Mouse (Mus musculus): ENCODE measurements around the gene 9230112D13Rik. TPM values are rescaled to one million over a fixed set of nuclear protein-coding genes. Genes with fewer than 3 reads are reported as not detected.

9230112D13Rik gene
- polyA plus RNA-seq, 1 experiment from 2014 or later = not detected

Other genes with a start within 250 kb of the 9230112D13Rik start
- 6.6 TPM in 2 replicates for gene Shld2, start 212.3 kb downstream of the 9230112D13Rik start, polyA plus RNA-seq (2015; fragmentation: Nextera tagmentation; extraction: Ambion mirVana)
- 86.0 and 94.3 TPM in 2 replicates for gene Glud1, start 212.1 kb downstream of the 9230112D13Rik start, polyA plus RNA-seq (2015; fragmentation: Nextera tagmentation; extraction: Ambion mirVana)
- 0.97 TPM in 1 of 2 replicates, not detected in the other for gene Fam25c, start 167.4 kb downstream of the 9230112D13Rik start, polyA plus RNA-seq (2015; fragmentation: Nextera tagmentation; extraction: Ambion mirVana)
- 1.9 and 4.2 TPM in 2 replicates for gene Sncg, start 148.0 kb downstream of the 9230112D13Rik start, polyA plus RNA-seq (2015; fragmentation: Nextera tagmentation; extraction: Ambion mirVana)
- gene Mmrn2, start 147.3 kb downstream of the 9230112D13Rik start, polyA plus RNA-seq (2015; fragmentation: Nextera tagmentation; extraction: Ambion mirVana) = 3.9 and 4.8 TPM in 2 replicates
- gene Bmpr1a, start 19.5 kb downstream of the 9230112D13Rik start, polyA plus RNA-seq (2015; fragmentation: Nextera tagmentation; extraction: Ambion mirVana) = 21.1 and 25.2 TPM in 2 replicates
- 0.39 and 0.55 TPM in 2 replicates for gene Ldb3, start 65.9 kb upstream of the 9230112D13Rik start, polyA plus RNA-seq (2015; fragmentation: Nextera tagmentation; extraction: Ambion mirVana)
- gene Opn4, start 77.3 kb upstream of the 9230112D13Rik start, polyA plus RNA-seq (2015; fragmentation: Nextera tagmentation; extraction: Ambion mirVana) = not detected in 2 replicates
- gene Wapl, start 151.1 kb upstream of the 9230112D13Rik start, polyA plus RNA-seq (2015; fragmentation: Nextera tagmentation; extraction: Ambion mirVana) = 18.8 and 21.9 TPM in 2 replicates